Mouse (Mus musculus): ENCODE results near the gene Gja8.

Gja8 gene

DNA sequence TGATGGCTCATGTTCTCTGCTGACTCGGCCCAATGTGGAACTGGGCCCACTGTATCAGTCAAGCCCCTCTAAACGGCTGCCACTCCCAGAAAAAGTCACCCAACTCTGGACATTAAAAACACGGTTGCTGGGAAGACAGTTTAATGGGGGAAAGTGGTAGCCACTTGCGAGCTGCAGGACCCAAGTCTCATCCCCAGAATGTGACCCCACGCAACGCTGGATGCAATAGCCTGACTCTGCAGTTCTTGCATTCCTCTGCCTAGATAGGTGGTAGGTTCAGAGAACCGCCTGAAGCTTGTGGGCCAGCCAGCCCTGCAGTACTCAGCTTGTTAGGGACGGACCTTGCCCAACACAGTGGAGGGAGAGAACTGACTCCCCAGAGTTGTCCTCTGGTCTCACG is 46.3 kb downstream of the Gja8 start:
- DNase-seq (ENCODE audit: low read depth, low spot score), result no peak

DNA sequence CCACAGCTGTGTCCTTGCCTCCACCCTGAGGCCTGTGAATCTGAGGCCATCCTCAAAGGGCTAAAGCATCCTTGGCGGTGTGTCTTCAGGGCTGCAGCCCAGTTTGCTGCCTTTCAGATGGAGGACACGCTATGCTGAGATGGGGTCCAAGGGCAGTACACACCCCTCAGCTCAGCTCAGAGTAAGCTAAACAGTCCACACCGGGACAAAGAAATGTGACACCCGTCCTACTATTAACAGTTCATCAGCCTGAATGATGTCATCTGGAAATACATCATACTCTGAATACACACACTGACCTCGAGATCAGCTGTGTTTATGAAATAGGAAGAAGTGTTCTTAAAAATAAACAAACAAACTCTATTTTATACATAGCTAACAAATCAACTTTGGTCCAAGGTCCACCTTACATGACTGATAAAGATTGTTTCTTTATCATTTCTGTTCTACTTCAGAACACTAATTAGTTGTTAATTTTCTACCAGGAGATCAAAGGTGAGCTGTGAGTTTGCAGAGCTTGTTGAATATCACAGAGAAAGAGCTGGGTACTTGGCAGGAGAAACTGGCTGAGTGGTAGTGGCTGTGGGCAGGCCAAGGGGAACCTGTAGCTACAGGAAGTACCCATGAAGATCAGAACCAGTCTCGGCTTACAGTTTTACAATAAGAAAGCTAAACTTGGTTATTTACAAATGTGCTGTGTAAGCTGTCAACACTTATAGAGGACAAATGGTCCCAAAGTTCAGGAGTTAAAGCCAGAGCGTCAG is 50.8 kb downstream of the Gja8 start:
- DNase-seq (ENCODE audit: low read depth, low spot score), result no peak

DNA sequence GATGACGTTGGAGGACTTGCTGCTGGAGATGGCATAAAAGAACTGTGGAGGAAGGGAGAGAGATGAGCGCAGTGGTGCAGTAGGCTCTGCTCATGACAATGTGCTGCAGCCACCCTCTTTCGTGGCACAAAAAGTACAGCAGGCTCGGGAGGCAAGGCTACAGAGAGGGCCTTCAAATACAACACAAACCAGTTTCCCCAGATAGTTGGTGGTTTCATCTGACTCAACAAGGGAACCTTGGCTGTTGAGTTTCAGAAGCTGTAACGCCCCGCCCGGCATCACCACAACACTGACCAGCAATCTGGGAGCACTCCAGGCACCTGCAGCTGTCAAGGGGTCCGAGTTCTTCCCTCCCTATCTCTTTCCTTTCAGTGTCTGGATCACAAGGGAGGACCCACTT is 53.3 kb downstream of the Gja8 start:
- DNase-seq (ENCODE audit: low read depth, low spot score), result no peak

DNA sequence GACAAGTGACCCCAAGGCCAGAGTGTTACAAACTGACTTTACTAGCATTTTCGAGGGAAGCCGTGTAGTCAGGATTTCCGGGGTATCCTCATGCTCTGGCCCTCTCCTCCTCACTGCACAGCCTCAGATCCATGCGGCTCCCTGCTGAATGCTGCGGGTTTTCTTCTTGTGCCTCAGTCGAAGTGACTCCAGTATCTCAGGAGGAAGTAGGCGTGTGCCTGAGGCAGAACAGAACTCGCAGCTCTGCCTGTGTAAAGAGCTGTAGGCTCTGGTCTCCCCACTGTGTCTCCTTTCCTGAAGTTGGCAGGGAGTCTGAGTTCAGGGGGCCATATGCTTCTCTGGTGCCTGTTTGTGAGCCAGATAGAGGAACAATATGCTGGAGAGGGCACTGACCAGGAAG is 54.8 kb downstream of the Gja8 start:
- no peak for DNase-seq (ENCODE audit: low read depth, low spot score)

DNA sequence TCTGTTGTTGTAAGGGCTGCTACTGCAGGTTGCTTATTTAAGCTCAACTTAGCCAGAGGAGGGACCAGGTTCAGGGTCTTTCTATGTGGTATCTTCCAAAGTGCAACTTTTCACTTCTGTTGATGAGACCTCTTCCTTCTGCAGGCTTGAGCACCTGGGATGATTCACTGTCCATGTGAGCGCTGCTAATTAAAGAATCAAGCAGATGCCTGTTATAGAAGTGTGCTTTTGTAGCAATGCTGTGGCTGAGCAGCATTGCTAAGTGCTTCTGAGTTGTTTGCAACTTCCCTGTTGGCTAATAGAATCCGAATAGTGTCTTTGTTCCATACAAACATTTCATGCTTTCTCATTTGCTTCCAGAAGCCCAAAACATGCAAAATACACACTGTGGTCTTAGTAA is 55.5 kb downstream of the Gja8 start:
- DNase-seq (ENCODE audit: low read depth, low spot score), result no peak

DNA sequence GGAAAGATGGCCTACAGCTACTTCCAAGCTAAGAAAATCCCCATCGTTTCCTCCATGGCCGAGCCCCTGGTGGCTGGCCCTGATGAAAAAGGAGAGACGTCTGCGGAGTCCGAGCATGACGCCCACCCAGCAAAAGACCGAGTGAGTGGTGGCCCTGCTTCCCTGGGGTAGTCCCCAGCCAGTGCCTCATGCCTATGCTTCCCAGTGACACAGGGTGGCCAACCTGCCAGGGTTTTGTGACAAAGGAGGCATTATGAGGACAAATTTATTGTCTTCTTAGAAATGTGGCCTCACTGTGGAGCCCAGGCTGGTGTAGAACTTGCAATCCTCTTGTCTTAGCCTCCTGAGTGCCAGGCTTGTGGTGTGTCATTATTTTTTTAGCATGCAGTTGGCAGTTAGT is 56.7 kb downstream of the Gja8 start:
- DNase-seq (ENCODE audit: low read depth, low spot score), result no peak

DNA sequence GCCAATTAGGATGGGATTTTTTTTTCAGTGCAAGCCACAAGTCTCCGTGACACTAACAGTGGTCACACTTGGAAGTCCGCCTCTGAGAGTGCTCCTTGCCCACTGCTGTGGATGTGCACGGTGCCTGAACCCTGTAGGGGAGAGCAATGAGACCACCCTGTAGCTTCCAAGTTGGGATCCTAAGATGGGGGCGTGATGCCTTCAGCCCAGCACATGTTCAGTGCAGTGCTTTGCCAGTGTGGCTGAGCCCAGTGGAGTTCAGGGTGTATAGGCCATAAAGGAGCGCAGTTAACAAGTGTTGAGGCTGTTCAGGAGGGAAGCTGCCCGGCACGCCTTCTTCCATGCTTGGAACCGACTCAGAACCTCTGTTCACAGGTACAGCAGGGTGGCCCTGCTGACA is 57.3 kb downstream of the Gja8 start:
- DNase-seq (ENCODE audit: low read depth, low spot score), result no peak

DNA sequence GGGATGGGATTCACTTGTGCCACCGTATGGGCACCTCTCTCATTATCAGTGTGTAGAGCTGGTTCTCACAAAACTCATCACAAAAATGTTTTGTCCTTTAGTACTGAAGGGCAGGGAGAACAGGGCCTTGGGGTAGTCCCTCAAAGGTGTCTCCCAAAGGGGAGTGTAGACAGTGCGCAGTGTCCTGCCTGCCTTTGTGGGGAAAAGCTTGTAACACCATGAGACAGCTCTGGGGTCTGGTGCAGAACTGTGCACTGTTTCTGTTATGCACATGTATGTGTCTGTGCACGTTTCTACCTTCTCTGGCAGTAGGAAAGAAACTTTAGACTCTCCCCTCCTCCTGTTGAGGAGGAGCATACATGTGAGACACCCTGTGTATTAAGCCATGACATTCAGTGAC is 58.0 kb downstream of the Gja8 start:
- DNase-seq (ENCODE audit: low read depth, low spot score), result no peak

All from CD4-positive helper T cell, adult 2 months (primary cell).